Mouse (Mus musculus) Muller cell, postnatal 12 days (primary cell): ENCODE results near the gene Sprr2a2.
"Not testable (repeated sequence)": the region's sequence is repeated elsewhere in the genome, so short reads cannot be mapped to it uniquely, and the experiment has no call there.

ENCODE experiments used
- DNase-seq: peaks from one replicate; pipeline ENCODE4 v3.0.0-alpha.2; 2015; ENCODE audit errors: inconsistent ontology term

Sprr2a2 gene

DNA sequence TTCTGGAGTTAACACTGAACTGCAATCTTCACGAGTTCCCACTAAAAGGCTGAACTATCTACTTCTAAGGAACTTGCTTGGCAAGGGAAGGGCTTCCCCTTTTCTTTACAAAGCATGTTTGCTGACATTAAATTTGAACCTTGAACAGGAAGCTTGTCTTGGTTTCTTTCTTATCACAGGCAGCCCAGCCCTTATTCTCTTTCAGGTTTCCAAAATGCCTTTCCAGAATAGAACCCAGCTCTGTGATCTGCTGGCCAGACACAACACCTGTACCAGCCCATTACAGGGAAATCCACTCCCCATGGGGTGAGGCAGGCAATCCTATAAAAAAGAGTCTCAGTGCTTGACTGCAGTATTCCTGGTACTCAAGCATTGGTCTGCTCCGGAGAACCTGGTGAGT lies at the start of gene Sprr2a2, which contains the start of gene Sprr2a1:
Gene Sprr2a2 (plus strand): TSS at position 352 of the 400 bp plus-strand sequence.
Gene Sprr2a1 (plus strand): TSS at position 231 of the 400 bp plus-strand sequence.
- not testable (repeated sequence) for DNase-seq

DNA sequence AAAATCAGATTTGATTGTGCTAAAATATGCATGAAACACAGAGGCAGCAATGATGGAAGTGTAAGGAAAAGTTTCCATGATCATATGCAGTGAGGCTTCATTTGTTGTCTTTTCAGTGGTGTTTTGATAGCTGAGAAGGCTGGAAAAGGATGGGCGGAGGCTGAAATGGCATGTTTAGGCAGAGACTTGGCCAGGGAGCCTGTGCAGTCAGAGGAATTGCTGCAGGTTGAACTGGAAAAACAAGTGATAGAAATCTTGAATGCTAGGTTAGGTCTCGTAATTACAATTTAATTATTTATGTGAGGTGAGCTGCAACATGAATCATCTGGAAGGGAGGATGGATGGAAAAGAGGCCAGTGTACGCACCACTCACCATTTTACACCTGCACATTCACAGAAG lies 45.9 kb upstream of the Sprr2a2 start:
- DNase-seq = no peak

DNA sequence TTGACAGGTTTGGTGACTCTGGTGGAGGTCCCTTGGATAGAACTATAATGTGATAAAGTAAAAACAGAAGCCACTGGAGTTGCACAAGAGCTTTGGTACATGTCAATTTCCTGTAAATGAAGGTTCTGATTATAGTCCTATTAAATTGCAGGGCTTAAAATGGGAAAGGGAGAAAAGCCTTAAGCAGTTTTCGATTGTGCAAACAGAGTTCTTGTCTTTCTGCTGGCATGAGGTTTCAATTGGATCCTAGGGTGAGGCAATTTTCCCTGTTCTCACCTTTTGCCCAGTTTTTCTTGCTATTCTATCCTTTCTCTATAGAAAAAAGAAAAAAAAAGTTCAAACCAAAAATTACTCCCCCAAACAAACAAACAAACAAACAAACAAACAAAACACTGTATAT lies 38.8 kb upstream of the Sprr2a2 start:
- DNase-seq = no peak

DNA sequence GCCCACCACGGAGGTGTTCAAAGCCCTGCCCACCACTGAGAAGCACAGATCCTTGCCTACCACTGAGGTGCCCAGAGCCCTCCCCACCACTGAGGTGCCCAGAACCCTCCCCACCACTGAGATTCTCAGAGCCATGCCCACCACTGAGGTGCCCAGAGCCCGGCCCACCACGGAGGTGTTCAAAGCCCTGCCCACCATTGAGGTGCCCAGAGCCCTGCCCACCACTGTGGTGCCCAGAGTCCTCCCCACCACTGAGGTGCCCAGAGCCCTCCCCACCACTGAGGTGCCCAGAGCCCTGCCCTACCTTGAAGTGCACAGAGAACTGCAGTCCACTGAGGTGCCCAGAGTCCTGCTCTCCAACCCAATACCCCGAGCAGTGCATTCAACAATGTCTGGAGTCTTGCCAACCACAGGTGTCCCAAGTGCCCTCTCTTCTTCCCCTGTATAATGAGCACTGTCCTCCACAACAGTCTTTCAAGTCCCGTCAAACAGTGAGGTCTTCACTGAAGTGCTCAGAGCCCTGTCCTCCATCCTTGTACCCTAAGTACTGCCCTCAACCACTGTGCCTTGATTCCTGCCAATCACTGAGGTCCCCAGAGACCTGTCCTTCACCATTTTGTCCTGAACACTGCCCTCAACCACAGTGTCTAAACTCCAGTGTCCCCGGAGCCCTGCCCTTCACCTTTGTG lies 20.1 kb upstream of the Sprr2a2 start:
- no peak for DNase-seq

DNA sequence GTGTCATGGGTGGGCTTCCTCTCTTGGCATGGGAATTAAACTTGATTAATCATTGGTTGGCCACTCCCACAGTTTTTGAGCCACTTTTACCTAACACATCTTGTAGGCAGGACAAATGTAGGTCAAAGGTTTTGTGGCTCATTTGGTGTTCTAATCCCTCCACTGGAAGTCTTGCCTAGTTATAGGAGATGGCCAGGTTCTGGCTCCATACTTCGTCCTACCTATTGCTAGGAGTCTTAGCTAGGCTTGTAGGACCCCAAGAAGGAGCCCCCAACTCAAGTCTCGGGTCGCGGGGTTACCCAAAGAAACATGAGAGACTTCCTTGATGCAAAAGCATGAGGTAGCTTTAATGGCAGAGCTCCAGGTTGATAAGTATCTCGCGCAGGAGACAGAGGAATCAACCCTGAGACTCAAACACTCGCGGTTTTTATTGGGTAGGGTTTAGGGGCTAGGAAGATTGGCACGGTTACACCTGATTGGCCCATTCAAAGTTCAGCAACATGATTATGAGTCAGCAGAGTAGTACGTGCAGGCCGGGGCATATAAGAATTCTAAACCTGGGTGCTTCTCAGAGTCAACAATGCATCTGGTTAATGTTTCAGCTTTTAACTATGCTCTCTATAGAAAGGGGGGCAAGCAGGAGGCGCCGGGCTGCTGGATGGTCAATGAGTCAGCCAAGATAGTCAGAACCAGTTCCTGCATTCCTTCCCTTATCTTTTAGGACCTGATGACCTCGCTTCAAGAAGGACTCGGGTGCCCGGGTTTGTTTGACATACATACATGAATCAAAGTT lies 4.4 kb upstream of the Sprr2a2 start:
- not testable (repeated sequence) for DNase-seq

DNA sequence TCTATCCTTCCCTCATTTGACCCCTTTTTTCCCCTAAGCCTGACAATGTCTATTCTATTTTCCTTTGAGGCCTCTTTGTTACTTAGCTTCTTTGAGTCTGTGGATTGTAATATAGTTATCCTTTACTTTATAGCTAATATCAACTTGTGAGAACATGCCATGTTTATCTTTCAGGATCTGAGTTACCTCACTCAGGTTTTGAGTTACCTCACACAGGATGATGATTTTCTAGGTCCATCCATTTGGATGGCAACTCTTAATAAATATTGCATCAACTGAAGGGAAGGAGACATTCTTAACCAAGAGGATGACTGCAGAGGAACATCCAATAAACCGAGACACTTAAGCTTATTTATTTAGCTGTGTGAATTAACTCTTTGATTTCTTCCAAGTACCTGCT lies 3.7 kb upstream of the Sprr2a2 start:
- DNase-seq = not testable (repeated sequence)

DNA sequence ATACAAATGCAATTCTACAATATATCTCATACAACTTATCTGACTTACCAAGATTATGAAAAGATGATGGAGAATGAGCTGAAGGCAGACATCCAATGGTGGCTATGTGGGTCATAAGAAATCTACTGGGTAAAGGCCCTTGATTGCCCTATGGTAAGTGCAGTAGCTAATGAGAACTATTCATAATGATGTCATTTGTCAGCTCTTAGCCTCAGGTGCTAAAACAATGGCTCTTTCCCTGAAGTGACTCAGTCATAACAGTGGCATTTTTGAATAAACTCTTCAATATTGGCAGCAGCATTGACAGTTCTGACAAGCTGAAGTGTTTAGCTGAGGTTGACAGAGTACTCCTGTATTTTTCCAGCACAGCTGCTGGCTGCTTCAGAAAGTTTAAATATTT lies 2.1 kb upstream of the Sprr2a2 start:
- DNase-seq = not testable (repeated sequence)

DNA sequence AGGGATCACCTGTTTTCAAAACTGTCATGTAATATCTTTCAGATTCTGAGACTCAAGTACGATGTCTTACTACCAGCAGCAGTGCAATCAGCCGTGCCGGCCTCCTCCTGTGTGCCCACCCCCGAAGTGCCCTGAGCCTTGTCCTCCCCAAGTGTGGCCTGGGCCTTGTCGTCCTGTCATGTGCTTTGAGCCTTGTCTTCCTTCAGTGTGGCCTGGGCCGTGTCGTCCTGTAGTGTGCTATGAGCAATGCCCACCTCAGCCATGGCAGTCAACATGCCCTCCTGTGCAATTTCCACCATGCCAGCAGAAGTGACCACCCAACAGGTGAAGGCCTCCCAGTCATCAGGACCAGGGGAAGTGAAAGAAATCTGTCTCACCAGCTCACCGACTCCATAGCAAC lies 3.3 kb downstream of the Sprr2a2 start:
- not testable (repeated sequence) for DNase-seq

DNA sequence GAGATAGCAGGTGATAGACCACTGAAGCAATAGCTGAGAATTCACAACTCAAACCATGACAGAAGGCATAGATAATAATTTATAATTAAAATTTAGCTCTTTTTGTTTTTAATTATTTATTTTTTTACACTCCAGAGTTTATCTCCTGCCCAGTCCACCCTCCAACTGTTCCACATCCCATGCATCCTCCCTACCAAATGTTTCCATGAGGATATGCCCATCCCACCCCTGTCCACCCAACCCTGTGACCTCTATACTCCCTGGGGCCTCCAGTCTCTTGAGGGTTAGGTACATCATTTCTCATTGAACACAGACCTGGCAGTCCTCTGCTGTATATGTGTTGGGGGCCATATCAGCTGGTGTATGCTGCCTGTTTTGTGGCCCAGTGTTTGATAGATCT lies 8.0 kb downstream of the Sprr2a2 start:
- DNase-seq = not testable (repeated sequence)

DNA sequence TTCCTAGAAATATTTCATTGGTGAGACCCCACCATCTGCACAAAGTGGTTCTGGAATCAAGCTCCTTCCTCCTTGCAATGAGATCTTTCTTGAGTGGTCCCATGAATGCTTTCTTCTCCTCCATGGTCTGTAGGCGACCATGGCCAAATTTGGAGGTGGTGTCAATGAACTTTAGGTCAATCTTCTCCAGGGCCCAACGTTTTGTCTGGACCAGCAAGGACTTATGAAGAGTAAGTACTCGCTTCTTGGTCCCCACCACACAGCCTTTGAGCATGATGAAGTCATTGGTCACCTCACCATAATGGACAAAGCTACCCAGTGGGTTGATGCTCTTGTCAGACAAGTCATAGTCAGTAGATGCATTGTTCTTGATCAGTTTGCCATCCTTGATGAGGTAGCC lies 11.7 kb downstream of the Sprr2a2 start:
- DNase-seq = not testable (repeated sequence)

DNA sequence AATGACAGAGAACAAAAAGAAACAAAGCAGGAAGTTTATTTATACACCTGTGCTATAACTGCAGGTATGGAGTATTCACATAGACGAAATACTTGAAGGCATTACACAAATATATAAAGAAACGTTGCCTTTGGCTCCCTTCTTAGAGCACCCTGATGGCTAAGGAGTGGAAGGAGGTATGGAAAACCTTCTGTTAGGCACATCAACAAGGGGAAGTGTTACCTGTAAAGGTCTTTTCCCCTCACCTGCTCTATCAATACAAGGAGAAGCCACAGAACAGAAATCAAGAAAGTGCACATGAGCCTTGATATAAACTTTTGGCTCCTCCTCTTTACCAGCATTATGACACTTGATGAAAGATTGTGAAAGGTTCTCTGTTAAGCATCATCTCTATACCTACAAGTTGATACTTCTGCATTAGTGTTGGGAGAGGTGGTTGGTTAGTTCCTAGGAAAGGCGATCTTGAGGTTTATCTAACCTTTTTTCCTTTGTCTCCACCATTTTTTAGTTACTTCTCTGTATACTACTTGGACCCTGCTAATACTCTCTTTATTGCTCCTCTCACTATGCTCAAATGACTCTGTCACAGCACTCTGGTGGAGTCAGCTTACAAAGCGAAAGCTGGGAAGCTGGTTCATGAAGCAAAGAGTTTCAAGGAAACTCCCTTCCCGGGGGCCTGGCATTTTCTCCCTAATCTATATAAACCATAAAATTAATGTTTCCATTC lies 20.9 kb downstream of the Sprr2a2 start:
- DNase-seq = not testable (repeated sequence)

DNA sequence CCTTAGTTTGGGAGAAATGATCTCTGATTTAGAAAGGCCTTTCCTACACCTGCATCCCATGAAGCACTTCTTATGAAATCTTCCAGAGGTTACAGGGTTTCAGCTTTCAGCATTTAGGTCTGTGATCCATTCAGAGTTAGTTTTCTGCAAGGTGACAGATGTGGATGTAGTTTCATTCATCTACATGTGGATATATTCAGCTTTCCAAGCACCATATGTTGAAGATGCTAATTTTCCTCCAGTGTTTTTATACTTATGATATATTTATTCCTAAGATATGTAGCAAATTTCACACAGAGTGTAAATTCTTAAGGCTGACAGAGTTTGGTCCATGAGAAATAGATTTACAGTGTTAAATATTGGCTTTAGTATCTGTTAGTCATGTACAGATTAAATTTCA lies 23.0 kb downstream of the Sprr2a2 start:
- not testable (repeated sequence) for DNase-seq

DNA sequence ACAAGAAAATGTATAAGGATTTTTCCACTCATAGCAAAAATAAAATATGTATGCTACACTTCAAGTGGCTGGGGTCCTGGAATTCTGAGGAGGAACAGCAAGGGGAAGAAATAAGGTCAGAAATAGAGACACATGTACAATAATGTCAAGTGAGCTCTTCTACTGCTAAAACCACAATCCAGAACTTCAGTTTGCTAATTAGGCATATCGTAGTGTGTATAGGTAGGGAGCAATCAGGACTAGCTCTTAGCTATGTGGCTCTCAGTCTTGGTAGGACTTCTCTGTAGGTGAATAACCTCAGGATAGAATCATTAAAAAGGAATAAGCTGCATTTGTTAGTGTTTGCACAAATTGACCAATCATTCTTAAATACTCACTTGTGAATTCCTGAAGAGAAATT lies 23.5 kb downstream of the Sprr2a2 start:
- not testable (repeated sequence) for DNase-seq

DNA sequence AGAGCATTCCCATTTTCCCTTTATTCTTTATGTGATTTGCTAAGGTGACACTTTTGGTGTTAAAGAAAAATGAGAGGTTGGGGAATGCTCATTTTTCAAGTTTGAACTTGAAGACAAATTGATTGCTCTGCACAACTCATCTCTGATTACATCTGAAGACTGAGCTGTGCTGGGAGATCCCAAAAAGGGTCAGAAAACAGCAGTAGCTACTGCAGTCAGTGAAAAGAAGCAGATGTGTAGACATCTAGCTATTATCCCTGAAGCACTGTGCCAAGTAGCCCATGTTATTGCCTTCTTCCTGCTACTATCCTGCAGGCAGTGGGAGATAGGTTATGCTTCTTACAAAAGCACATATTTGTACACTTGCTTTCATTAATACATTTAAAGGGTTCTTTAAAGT lies 29.1 kb downstream of the Sprr2a2 start:
- DNase-seq = not testable (repeated sequence)

DNA sequence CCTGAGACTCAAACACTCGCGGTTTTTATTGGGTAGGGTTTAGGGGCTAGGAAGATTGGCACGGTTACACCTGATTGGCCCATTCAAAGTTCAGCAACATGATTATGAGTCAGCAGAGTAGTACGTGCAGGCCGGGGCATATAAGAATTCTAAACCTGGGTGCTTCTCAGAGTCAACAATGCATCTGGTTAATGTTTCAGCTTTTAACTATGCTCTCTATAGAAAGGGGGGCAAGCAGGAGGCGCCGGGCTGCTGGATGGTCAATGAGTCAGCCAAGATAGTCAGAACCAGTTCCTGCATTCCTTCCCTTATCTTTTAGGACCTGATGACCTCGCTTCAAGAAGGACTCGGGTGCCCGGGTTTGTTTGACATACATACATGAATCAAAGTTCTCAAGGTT lies 30.5 kb downstream of the Sprr2a2 start:
- not testable (repeated sequence) for DNase-seq

DNA sequence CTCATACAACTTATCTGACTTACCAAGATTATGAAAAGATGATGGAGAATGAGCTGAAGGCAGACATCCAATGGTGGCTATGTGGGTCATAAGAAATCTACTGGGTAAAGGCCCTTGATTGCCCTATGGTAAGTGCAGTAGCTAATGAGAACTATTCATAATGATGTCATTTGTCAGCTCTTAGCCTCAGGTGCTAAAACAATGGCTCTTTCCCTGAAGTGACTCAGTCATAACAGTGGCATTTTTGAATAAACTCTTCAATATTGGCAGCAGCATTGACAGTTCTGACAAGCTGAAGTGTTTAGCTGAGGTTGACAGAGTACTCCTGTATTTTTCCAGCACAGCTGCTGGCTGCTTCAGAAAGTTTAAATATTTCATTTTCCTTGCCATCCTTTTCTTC lies 32.8 kb downstream of the Sprr2a2 start:
- not testable (repeated sequence) for DNase-seq

DNA sequence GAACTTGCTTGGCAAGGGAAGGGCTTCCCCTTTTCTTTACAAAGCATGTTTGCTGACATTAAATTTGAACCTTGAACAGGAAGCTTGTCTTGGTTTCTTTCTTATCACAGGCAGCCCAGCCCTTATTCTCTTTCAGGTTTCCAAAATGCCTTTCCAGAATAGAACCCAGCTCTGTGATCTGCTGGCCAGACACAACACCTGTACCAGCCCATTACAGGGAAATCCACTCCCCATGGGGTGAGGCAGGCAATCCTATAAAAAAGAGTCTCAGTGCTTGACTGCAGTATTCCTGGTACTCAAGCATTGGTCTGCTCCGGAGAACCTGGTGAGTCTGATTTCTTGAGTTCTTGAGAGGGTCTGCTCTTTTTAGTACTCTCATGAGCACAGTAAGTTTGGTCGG lies 34.7 kb downstream of the Sprr2a2 start:
- not testable (repeated sequence) for DNase-seq

DNA sequence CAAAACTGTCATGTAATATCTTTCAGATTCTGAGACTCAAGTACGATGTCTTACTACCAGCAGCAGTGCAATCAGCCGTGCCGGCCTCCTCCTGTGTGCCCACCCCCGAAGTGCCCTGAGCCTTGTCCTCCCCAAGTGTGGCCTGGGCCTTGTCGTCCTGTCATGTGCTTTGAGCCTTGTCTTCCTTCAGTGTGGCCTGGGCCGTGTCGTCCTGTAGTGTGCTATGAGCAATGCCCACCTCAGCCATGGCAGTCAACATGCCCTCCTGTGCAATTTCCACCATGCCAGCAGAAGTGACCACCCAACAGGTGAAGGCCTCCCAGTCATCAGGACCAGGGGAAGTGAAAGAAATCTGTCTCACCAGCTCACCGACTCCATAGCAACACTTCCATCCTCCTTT lies 38.1 kb downstream of the Sprr2a2 start:
- not testable (repeated sequence) for DNase-seq

DNA sequence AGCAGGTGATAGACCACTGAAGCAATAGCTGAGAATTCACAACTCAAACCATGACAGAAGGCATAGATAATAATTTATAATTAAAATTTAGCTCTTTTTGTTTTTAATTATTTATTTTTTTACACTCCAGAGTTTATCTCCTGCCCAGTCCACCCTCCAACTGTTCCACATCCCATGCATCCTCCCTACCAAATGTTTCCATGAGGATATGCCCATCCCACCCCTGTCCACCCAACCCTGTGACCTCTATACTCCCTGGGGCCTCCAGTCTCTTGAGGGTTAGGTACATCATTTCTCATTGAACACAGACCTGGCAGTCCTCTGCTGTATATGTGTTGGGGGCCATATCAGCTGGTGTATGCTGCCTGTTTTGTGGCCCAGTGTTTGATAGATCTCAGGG lies 42.8 kb downstream of the Sprr2a2 start:
- DNase-seq = not testable (repeated sequence)

DNA sequence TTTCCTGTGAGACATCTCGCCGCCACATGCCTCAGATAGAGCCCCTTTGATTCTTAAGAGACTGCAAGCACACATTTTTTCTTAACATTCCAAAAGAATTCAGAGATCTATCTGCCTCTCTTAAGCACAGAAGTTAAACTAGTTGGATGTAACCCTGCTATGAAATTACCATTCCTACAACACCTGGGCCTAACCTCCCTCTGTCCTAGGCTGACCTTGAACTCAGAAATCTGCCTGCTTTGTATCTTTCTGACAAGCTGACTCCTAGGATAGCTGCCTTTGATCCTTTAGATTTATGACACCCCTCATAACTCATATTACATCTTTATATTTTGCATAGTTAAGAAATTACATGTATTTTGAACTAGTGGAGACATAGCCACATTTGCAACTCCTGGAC lies 47.7 kb downstream of the Sprr2a2 start:
- DNase-seq = not testable (repeated sequence)

DNA sequence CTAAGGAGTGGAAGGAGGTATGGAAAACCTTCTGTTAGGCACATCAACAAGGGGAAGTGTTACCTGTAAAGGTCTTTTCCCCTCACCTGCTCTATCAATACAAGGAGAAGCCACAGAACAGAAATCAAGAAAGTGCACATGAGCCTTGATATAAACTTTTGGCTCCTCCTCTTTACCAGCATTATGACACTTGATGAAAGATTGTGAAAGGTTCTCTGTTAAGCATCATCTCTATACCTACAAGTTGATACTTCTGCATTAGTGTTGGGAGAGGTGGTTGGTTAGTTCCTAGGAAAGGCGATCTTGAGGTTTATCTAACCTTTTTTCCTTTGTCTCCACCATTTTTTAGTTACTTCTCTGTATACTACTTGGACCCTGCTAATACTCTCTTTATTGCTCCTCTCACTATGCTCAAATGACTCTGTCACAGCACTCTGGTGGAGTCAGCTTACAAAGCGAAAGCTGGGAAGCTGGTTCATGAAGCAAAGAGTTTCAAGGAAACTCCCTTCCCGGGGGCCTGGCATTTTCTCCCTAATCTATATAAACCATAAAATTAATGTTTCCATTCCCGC lies 55.8 kb downstream of the Sprr2a2 start:
- not testable (repeated sequence) for DNase-seq

DNA sequence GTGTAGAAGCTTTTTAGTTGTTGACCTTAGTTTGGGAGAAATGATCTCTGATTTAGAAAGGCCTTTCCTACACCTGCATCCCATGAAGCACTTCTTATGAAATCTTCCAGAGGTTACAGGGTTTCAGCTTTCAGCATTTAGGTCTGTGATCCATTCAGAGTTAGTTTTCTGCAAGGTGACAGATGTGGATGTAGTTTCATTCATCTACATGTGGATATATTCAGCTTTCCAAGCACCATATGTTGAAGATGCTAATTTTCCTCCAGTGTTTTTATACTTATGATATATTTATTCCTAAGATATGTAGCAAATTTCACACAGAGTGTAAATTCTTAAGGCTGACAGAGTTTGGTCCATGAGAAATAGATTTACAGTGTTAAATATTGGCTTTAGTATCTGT lies 57.8 kb downstream of the Sprr2a2 start:
- DNase-seq = not testable (repeated sequence)
